Mouse (Mus musculus): ENCODE data around the gene Gpr141. TPM values are rescaled to one million over a fixed set of nuclear protein-coding genes. Genes with fewer than 3 reads are reported as not detected.
"Not testable (repeated sequence)": the region's sequence is repeated elsewhere in the genome, so short reads cannot be mapped to it uniquely, and the experiment has no call there.

Gene Gpr141
- total RNA-seq (2015; ENCODE audit: low replicate concordance) (11.2 and 12.2 TPM in 2 replicates), total RNA-seq (2017; ENCODE audit: low replicate concordance) (5.4 and 13.9 TPM in 2 replicates)

DNA sequence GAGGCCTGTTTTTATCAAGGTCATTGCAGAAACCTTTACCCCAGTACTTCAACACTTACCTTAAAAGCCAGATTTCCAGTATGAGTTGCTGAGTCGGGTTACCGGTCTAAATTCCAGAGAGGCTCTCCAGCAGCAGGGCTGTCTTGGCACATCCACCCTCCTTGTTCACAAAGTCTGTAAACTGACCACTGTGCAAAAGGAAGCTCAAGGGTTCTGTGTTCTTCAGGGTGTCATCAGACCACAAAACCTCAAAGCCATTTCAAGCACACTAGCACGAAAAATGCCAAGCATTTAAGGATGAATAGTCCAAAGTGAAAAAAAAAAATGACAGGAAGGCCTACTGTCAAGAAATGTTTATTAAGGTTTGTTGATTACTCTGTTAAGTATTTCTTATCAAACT is at the start of gene Gpr141:
TSS of gene Gpr141 (minus strand) at position 187 of the 400 bp plus-strand sequence.
- ATAC-seq (replicated peaks; ENCODE audit: low FRiP score, poor library complexity, severe bottlenecking), result no peak

- no peak for ATAC-seq (replicated peaks; ENCODE audit: low FRiP score, poor library complexity, severe bottlenecking)
These were observed 40.2 kb upstream of the Gpr141 start for GRCm38 (mm10) chr13:19864241-19864640.

- no peak for ATAC-seq (replicated peaks; ENCODE audit: low FRiP score, poor library complexity, severe bottlenecking)
These were observed 30.7 kb upstream of the Gpr141 start for GRCm38 (mm10) chr13:19854629-19855333.

- no peak for ATAC-seq (replicated peaks; ENCODE audit: low FRiP score, poor library complexity, severe bottlenecking)
These were observed 30.0 kb upstream of the Gpr141 start for GRCm38 (mm10) chr13:19854049-19854448.

DNA sequence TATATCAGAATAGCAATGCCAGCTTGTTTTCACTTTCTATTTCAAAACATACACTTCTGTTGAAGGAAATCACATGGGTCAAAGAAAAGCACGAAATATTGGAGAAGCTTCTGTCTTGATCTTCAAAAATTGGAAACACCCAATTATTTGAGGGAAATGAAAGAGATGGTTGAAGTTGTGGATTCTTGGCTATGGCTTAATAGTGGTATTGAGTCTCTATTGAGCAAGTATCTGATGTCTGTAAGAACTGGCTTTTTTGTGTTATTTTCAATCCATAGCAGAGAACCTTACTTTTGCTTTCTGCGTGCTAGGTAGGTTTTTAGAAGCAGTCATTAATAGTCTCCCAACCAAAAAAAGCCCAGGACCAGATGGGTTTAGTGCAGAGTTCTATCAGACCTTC is 19.4 kb upstream of the Gpr141 start:
- ATAC-seq (replicated peaks; ENCODE audit: low FRiP score, poor library complexity, severe bottlenecking), result no peak

- ATAC-seq (replicated peaks; ENCODE audit: low FRiP score, poor library complexity, severe bottlenecking), result no peak
These were observed 18.6 kb upstream of the Gpr141 start for GRCm38 (mm10) chr13:19842707-19843106.

DNA sequence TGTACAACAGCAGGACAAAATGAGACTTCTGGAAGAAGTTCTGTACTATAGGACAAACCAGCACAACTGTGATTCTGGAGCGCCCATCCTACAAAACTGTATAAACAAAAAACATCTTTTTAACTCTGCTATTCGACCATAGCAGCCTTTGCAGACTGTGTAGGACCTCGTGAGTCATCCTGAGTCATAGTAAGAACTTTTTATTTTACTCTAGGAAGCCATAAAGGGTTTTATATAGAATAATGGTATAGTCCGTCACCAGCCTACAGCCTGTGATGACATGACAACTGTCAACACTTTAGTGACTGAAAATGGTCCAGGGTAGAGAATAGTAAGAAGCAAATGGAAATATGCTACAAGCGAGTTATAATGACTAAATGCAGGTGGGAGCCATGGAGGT is 17.6 kb upstream of the Gpr141 start:
- ATAC-seq (replicated peaks; ENCODE audit: low FRiP score, poor library complexity, severe bottlenecking), result no peak

- ATAC-seq (replicated peaks; ENCODE audit: low FRiP score, poor library complexity, severe bottlenecking), result no peak
These were observed 16.1 kb upstream of the Gpr141 start for GRCm38 (mm10) chr13:19840206-19840605.

GRCm38 (mm10) chr13:19830560-19830959 is 6.5 kb upstream of the Gpr141 start:
- no peak for ATAC-seq (replicated peaks; ENCODE audit: low FRiP score, poor library complexity, severe bottlenecking)

DNA sequence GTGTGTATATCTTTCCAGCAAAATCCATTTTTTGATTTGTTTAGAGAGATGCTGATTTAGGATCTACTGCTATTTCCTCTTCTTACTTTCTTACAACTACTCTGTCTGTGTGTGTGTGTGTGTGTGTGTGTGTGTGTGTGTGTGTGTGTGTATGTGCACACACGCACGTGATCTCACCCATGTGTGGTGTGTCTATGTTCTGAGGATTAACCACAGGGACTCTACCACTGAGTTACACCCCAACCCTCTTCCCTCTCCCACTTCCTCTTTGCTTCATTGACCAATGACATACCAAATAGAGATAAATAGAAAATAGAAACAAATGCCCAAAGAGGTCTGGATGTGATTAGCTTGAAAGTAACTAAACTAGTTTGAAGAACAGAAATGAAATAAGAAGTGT is 4.0 kb upstream of the Gpr141 start:
- ATAC-seq (replicated peaks; ENCODE audit: low FRiP score, poor library complexity, severe bottlenecking), result no peak

DNA sequence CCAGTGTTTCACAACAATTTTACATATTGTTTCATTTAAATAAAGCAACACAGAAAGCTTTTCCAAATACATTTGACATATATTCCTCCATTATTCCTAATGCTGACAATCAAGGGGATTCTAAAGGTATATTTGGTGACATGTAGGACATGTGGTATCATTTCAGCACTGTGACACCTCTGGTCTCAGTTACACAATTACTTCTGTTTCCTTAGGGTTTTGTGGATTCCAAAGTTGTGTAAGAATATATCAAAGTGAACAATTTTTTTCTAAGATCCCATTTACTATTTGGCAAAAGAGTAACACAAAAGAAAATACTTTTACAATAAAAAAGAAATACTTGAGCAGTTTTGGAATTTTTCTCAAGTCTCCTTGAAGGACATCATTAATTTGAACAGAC is 2.4 kb downstream of the Gpr141 start:
- ATAC-seq (replicated peaks; ENCODE audit: low FRiP score, poor library complexity, severe bottlenecking), result no peak

DNA sequence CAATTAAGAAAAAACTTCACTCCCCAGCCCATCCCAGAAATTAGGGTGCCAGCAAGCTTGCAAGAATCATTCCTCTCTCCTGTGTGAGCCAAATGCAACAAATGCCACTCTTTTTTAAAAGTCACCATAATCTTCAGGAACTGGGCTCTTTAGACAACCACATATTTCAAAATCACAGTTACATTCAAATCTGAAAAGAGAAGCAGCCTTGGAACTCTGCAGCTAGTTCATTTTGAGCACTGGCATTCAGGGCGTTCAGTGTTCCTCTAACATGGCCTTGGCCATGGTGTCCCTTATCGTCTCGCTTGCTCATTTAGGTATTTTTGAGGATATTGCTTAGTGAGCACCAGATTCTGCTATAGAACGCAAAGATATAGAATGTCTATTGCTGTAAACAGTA is 4.1 kb downstream of the Gpr141 start:
- ATAC-seq (replicated peaks; ENCODE audit: low FRiP score, poor library complexity, severe bottlenecking), result no peak

DNA sequence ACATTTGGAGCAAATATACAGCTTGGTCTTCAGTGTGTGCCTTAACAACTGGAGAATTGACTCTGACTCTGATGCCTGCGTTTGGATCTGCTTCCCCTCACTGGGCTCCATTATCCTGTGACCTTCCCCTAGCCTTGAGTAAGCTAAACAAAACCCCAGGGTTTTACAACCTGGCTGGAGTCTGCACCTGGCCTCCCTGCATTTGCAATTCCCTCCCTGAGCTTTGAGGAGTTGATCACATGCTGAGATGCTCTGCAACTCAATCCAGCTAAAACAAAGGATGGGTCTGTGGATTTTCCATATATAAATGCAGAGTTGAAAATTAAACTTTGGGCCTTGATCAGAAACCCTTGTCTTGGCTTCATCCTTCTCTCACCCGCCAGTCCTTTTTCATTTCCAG is 4.8 kb downstream of the Gpr141 start:
- no peak for ATAC-seq (replicated peaks; ENCODE audit: low FRiP score, poor library complexity, severe bottlenecking)

DNA sequence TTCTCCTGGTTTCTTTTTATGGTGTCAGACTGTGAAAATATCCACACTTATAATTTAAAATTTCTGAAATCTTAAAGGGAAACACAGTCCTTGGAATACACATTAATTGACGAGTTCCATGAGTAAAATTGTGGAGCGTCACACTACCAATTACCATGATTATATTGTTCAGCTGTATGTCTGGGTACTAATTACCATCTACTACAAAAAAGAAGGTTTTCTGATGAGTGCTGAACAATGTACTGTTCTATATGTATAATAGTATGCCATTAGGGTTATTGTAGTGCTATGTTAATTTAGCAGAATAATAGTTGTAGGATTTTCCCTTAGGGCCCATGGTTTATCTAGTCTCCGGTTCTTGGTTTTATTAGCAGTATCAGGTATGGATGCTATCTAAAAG is 29.1 kb downstream of the Gpr141 start:
- ATAC-seq (replicated peaks; ENCODE audit: low FRiP score, poor library complexity, severe bottlenecking), result no peak

DNA sequence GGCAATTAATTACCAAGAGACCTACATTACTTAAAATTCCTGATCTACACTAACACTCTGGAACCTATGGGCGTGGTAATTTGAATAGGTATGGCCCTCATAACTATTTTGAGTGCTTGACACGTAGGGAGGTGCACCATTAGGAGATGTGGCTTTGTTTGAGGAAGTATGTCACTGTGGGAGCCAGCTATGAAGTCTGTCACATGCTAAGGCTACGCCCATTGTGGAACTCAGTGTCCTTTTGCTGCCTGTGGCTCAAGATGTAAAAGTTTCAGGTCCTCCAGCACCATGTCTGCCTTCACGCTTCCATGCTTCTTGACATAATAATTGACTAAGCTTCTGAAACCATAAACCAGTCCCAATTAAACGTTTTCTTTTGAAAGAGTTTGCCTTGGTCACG is 29.6 kb downstream of the Gpr141 start:
- ATAC-seq (replicated peaks; ENCODE audit: low FRiP score, poor library complexity, severe bottlenecking), result no peak

- ATAC-seq (replicated peaks; ENCODE audit: low FRiP score, poor library complexity, severe bottlenecking), result no peak
These were observed 30.3 kb downstream of the Gpr141 start for GRCm38 (mm10) chr13:19793761-19794160.

- ATAC-seq (replicated peaks; ENCODE audit: low FRiP score, poor library complexity, severe bottlenecking), result not testable (repeated sequence)
These were observed 36.1 kb downstream of the Gpr141 start for GRCm38 (mm10) chr13:19787946-19788345.

- no peak for ATAC-seq (replicated peaks; ENCODE audit: low FRiP score, poor library complexity, severe bottlenecking)
These were observed 53.9 kb downstream of the Gpr141 start for GRCm38 (mm10) chr13:19770163-19770562.

GRCm38 (mm10) chr13:19767202-19767601 is 56.9 kb downstream of the Gpr141 start:
- no peak for ATAC-seq (replicated peaks; ENCODE audit: low FRiP score, poor library complexity, severe bottlenecking)

GRCm38 (mm10) chr13:19764276-19764675 is 59.8 kb downstream of the Gpr141 start:
- ATAC-seq (replicated peaks; ENCODE audit: low FRiP score, poor library complexity, severe bottlenecking), result no peak

- ATAC-seq (replicated peaks; ENCODE audit: low FRiP score, poor library complexity, severe bottlenecking), result no peak
These were observed 60.8 kb downstream of the Gpr141 start for GRCm38 (mm10) chr13:19763211-19763610.

DNA sequence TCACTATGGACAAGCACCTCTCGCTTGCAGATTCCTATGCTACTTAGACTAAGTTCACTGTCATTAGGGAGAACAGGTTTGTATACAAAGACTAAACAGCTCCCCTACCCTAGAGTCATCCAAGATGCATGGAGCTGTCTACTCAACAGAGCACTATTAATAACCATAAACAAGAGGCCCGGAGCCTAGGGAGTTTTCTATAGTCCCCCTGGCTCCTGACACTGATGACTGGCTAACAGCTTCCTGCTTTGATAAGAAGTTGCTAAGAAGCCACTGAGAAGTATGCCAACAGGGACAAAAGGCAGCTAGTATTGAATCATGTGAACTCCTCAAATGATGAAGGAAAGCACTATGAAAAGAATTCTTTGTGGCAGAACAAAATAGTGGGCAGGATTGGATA is 78.3 kb downstream of the Gpr141 start:
- no peak for ATAC-seq (replicated peaks; ENCODE audit: low FRiP score, poor library complexity, severe bottlenecking)
